Mouse (Mus musculus) MEL (cell line): ENCODE measurements around the gene Cyp3a11. TPM values are rescaled to one million over a fixed set of nuclear protein-coding genes. Genes with fewer than 3 reads are reported as not detected.
"Not testable (repeated sequence)": the region's sequence is repeated elsewhere in the genome, so short reads cannot be mapped to it uniquely, and the experiment has no call there.

ENCODE experiments used
- DNase-seq: peaks from one replicate; pipeline ENCODE4 v3.0.0; 2011; ENCODE audit warnings: low read depth, low spot score
- H3K27ac ChIP-seq: 2 replicates; pipeline ENCODE4 v1.5.1; 2012; ENCODE audit warnings: low read depth, mild to moderate bottlenecking, control low read depth, low read length, moderate library complexity; ENCODE audit not compliant: control insufficient read depth
- H3K27me3 ChIP-seq, 2 experiments: fragments of 150-350 bp in 1 of 2; sonication (generic) in 1 of 2; 2 replicates each; pipeline ENCODE4 v1.6.1; 2012; ENCODE audit warnings: low read length in 2 of 2, mild to moderate bottlenecking in 2 of 2, improper control_type of control experiment in 1 of 2, moderate library complexity in 1 of 2; ENCODE audit not compliant: insufficient read depth in 2 of 2, control insufficient read depth in 1 of 2
- H3K36me3 ChIP-seq, 2 experiments: 2 replicates each; pipeline ENCODE4 v1.6.1; 2012 to 2014; ENCODE audit warnings: low read length in 2 of 2, improper control_type of control experiment in 1 of 2, inconsistent platforms in 1 of 2, mild to moderate bottlenecking in 1 of 2; ENCODE audit not compliant: insufficient read depth in 2 of 2, control insufficient read depth in 1 of 2
- H3K4me1 ChIP-seq, 2 experiments: fragments of 150-350 bp in 1 of 2; sonication (generic) in 1 of 2; 2 replicates each; pipeline ENCODE4 v1.6.1; 2012; ENCODE audit warnings: low read length in 2 of 2, improper control_type of control experiment in 1 of 2, mild to moderate bottlenecking in 1 of 2; ENCODE audit not compliant: insufficient read depth in 2 of 2, control insufficient read depth in 1 of 2
- H3K4me3 ChIP-seq, 2 experiments: fragments of 150-350 bp in 1 of 2; sonication (generic) in 1 of 2; 2 replicates each; pipeline ENCODE4 v1.5.1; 2012; ENCODE audit warnings: low read depth in 2 of 2, low read length in 2 of 2, mild to moderate bottlenecking in 2 of 2, moderate library complexity in 2 of 2, control low read depth in 1 of 2, improper control_type of control experiment in 1 of 2; ENCODE audit not compliant: control insufficient read depth in 1 of 2, insufficient read depth in 1 of 2
- H3K79me2 ChIP-seq: 2 replicates; pipeline ENCODE4 v1.6.1; 2012; ENCODE audit warnings: mild to moderate bottlenecking, low read length, moderate library complexity; ENCODE audit not compliant: control insufficient read depth, poor library complexity, insufficient read depth
- H3K9ac ChIP-seq: 2 replicates; pipeline ENCODE4 v1.6.1; 2012; ENCODE audit warnings: low read depth, mild to moderate bottlenecking, control low read depth, low read length, moderate library complexity; ENCODE audit not compliant: control insufficient read depth, poor library complexity, severe bottlenecking
- H3K9me3 ChIP-seq: fragments of 150-350 bp; sonication (generic); replicated peaks from 2 replicates; pipeline ENCODE4 v1.6.1; 2012; ENCODE audit warnings: mild to moderate bottlenecking, low read length, improper control_type of control experiment, moderate library complexity; ENCODE audit not compliant: insufficient read depth
- CHD2 ChIP-seq: IDR thresholded peaks from 2 replicates; pipeline ENCODE4 v1.6.1; 2011; ENCODE audit warnings: low read length, improper control_type of control experiment
- CTCF ChIP-seq, 3 experiments: IDR thresholded peaks in 2 of 3; conservative IDR thresholded peaks in 1 of 3; 2 replicates each; pipeline ENCODE4 v1.5.1; 2011 to 2012; ENCODE audit warnings: low read length in 3 of 3, low read depth in 2 of 3, mild to moderate bottlenecking in 2 of 3, improper control_type of control experiment in 1 of 3, inconsistent platforms in 1 of 3, mixed read lengths in 1 of 3, moderate library complexity in 1 of 3; ENCODE audit not compliant: control insufficient read depth in 1 of 3, insufficient read depth in 1 of 3, poor library complexity in 1 of 3, severe bottlenecking in 1 of 3
- ETS1 ChIP-seq: IDR thresholded peaks from 2 replicates; pipeline ENCODE4 v1.6.1; 2012; ENCODE audit warnings: low read depth, mild to moderate bottlenecking, inconsistent platforms, low read length, improper control_type of control experiment, moderate library complexity
- NELFE ChIP-seq: IDR thresholded peaks from 2 replicates; pipeline ENCODE4 v1.6.1; 2011; ENCODE audit warnings: low read depth, low read length, improper control_type of control experiment
- POLR2AphosphoS2 ChIP-seq: IDR thresholded peaks from 2 replicates; pipeline ENCODE4 v1.6.1; 2011; ENCODE audit warnings: low read length, improper control_type of control experiment
- SIN3A ChIP-seq: IDR thresholded peaks from 2 replicates; pipeline ENCODE4 v1.6.1; 2012; ENCODE audit warnings: low read length, improper control_type of control experiment, inconsistent platforms
- polyA plus RNA-seq, 2 experiments: library from polyadenylated mRNA; stranded (reverse) in 1 of 2; unstranded in 1 of 2; fragments of >175 nt in 1 of 2; fragments of >200 nt in 1 of 2; gene quantifications; 2 replicates each; pipeline versions ENCODE4 v1.2.1 to v1.2.4; 2012; ENCODE audit warnings: low replicate concordance in 2 of 2, low read depth in 1 of 2; ENCODE audit not compliant: insufficient read length in 2 of 2, insufficient read depth in 1 of 2, missing spikeins in 1 of 2
- total RNA-seq: library from RNA; depleted of rRNA; stranded (reverse); fragments of 300-350 nt; gene quantifications from 2 replicates; pipeline ENCODE4 v1.2.3, GENCODE M21; 2012; rRNA removed

Cyp3a11 gene
- total and polyA plus RNA-seq, 3 experiments = not detected

GRCm38 (mm10) chr5:145881207-145881606 lies 1.4 kb upstream of the Cyp3a11 start:
- Histone ChIP-seq H3K79me2 (no peaks in the 10 kb centered on the region), H3K27ac (no peak overlapping the region), H3K9ac (no peak overlapping the region), H3K4me3 (no peak overlapping the region), H3K27me3 (no peaks in the 10 kb centered on the region), H3K9me3 (no peaks in the 10 kb centered on the region), H3K4me1 (no peaks in the 10 kb centered on the region), H3K36me3 (no peaks in the 10 kb centered on the region)
- no peak for DNase-seq
- no peak for TF ChIP-seq CTCF (IDR thresholded peaks at IDR 0.05 in 2 of 3, conservative IDR thresholded peaks at IDR 0.05 in 1 of 3; ENCODE audit: control insufficient read depth in 1 of 3, insufficient read depth in 1 of 3, low read depth in 2 of 3, low read length in 3 of 3, poor library complexity in 1 of 3, severe bottlenecking in 1 of 3)
- no peak for TF ChIP-seq ETS1
- no peak for TF ChIP-seq CHD2
- no peak for TF ChIP-seq SIN3A
- no peak for TF ChIP-seq POLR2AphosphoS2
- no peak for TF ChIP-seq NELFE

GRCm38 (mm10) chr5:145867433-145867832 lies 12.3 kb downstream of the Cyp3a11 start:
- H3K9ac ChIP-seq, H3K4me3 ChIP-seq, H3K4me1 ChIP-seq, H3K9me3 ChIP-seq, H3K79me2 ChIP-seq, H3K27me3 ChIP-seq, H3K36me3 ChIP-seq, DNase-seq, H3K27ac ChIP-seq: not testable (repeated sequence)

- not testable (repeated sequence) for H3K36me3 ChIP-seq, H3K27me3 ChIP-seq, H3K4me1 ChIP-seq, H3K27ac ChIP-seq, H3K9ac ChIP-seq, DNase-seq, H3K79me2 ChIP-seq, H3K4me3 ChIP-seq, H3K9me3 ChIP-seq
Measured at GRCm38 (mm10) chr5:145805796-145806195, 74.0 kb downstream of the Cyp3a11 start, which contains the start of gene Cyp3a44. TSS of gene Cyp3a44 (minus strand) at chr5:145805874.

Other genes with a start within 250 kb of the Cyp3a11 start
- gene Cyp3a41a, start 159.8 kb downstream of the Cyp3a11 start, total RNA-seq = not detected in 2 replicates
- not detected for gene Cyp3a41a, start 159.8 kb downstream of the Cyp3a11 start, polyA plus RNA-seq
- not detected in 2 replicates for gene Cyp3a44, start 74.1 kb downstream of the Cyp3a11 start, total RNA-seq
- gene Cyp3a44, start 74.1 kb downstream of the Cyp3a11 start, polyA plus RNA-seq = not detected
- not detected in 2 replicates for gene Cyp3a25, start 129.7 kb upstream of the Cyp3a11 start, total RNA-seq
- not detected for gene Cyp3a25, start 129.7 kb upstream of the Cyp3a11 start, polyA plus RNA-seq
- not detected in 2 replicates for gene Cyp3a59, start 199.3 kb upstream of the Cyp3a11 start, total RNA-seq
- gene Cyp3a59, start 199.3 kb upstream of the Cyp3a11 start, polyA plus RNA-seq = not detected